Mouse (Mus musculus) neutrophil, adult 5-6 weeks (primary cell): ENCODE measurements at regions not wholly inside any gene's neighbourhood (a gene's known extent, or its start where the extent isn't known, plus 50 kb on each side); places are given as distances from the start of the nearest gene placed in this dataset.
"Not testable (repeated sequence)": the region's sequence is repeated elsewhere in the genome, so short reads cannot be mapped to it uniquely, and the experiment has no call there.

Experiments
- ATAC-seq: fragments of 151-379, 151-347 bp; 2 replicates; pipeline ENCODE4 v1.8.0; 2017; ENCODE audit warnings: mild to moderate bottlenecking, moderate TSS enrichment; ENCODE audit not compliant: insufficient number of reproducible peaks, poor library complexity, low FRiP score, severe bottlenecking; ENCODE audit errors: extremely low read depth

GRCm38 (mm10) chr14:104410730-104411129, 57.1 kb downstream of the Pou4f1 start:
- ATAC-seq = no peak

- no peak for ATAC-seq
These were observed 57.5 kb downstream of the Pou4f1 start for GRCm38 (mm10) chr14:104410292-104410691.

GRCm38 (mm10) chr14:104406062-104406461, 61.7 kb downstream of the Pou4f1 start:
- ATAC-seq = no peak

GRCm38 (mm10) chr14:104389297-104390071, 78.3 kb downstream of the Pou4f1 start:
- no peak for ATAC-seq

GRCm38 (mm10) chr14:104388879-104389278, 78.9 kb downstream of the Pou4f1 start:
- ATAC-seq = no peak

- ATAC-seq = no peak
These were observed 86.8 kb downstream of the Pou4f1 start for GRCm38 (mm10) chr14:104380986-104381385.

GRCm38 (mm10) chr14:104372776-104373175, 95.0 kb downstream of the Pou4f1 start:
- no peak for ATAC-seq

GRCm38 (mm10) chr14:104356636-104357035, 111.2 kb downstream of the Pou4f1 start:
- ATAC-seq = no peak

GRCm38 (mm10) chr14:104336783-104337182, 131.0 kb downstream of the Pou4f1 start:
- ATAC-seq = not testable (repeated sequence)

- no peak for ATAC-seq
These were observed 141.7 kb downstream of the Pou4f1 start for GRCm38 (mm10) chr14:104326089-104326488.

GRCm38 (mm10) chr14:104300141-104300540, 167.7 kb downstream of the Pou4f1 start:
- no peak for ATAC-seq

- no peak for ATAC-seq
These were observed 169.5 kb downstream of the Pou4f1 start for GRCm38 (mm10) chr14:104298312-104298711.

GRCm38 (mm10) chr14:104297316-104298311, 170.2 kb downstream of the Pou4f1 start:
- no peak for ATAC-seq

GRCm38 (mm10) chr14:104293814-104294213, 174.0 kb downstream of the Pou4f1 start:
- ATAC-seq = no peak

GRCm38 (mm10) chr14:104293147-104293546, 174.7 kb downstream of the Pou4f1 start:
- no peak for ATAC-seq

GRCm38 (mm10) chr14:104280353-104280752, 187.4 kb downstream of the Pou4f1 start:
- ATAC-seq = no peak

- no peak for ATAC-seq
These were observed 187.9 kb downstream of the Pou4f1 start for GRCm38 (mm10) chr14:104279890-104280289.

- ATAC-seq = no peak
These were observed 193.0 kb downstream of the Pou4f1 start for GRCm38 (mm10) chr14:104274752-104275151.

GRCm38 (mm10) chr14:104264919-104265764, 202.7 kb downstream of the Pou4f1 start:
- no peak for ATAC-seq
